Mouse (Mus musculus) CD4-positive, CD25-positive, alpha-beta regulatory T cell, adult 2 months (primary cell): ENCODE data around the gene Dnajb13.
"Not testable (repeated sequence)": the region's sequence is repeated elsewhere in the genome, so short reads cannot be mapped to it uniquely, and the experiment has no call there.

Experiments
- DNase-seq: peaks from one replicate; pipeline ENCODE4 v3.0.0-alpha.2; 2012; ENCODE audit warnings: low read depth, low spot score

Gene Dnajb13

DNA sequence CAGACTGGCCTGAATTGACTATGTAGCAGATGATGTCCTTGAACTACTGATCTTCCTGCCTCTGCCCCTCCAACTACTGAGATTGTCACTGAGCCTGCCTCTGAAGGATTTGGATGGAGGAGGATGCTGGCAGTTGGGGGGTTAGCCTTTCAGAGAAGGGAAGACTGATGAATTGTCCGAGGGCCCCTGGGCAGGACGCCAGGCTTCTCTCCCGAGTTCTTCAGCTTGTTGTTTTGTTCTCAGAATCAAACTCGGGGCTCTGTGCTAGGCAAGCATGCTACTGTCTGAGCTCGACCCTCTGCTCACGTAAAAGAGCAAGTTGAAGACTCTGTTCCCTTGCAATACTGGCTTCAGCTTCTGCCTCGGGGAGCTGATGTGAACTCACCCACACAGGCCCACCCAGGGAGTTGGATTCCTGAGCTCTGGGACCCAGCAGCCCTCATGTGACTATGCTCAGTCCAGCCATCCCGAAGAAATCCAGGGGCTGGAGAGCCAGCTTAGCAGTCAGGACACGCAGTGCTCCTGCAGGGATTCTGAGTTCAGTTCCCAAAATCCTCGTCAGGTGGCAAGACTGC, 26.2 kb downstream of the Dnajb13 start:
- DNase-seq: no peak

DNA sequence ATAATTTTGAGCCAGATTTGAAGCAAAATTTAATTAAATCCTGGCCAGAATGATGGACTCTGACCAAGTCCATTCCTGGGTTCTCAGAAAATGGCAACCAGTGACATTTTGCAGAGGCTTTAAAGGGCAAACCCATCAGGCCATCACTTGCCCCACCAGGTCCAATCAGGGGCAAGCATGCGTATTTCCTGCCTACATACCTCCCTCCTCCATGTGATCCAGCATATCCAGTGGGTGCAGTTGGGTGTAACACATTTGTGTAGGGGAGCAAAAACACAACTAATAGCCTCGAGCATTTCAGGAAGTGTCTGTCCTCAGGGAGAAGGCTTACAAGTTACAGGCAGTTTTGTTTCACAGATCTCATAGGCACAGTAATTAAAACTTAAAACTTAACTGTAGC, 27.5 kb downstream of the Dnajb13 start:
- DNase-seq: no peak

- no peak for DNase-seq
Measured at GRCm38 (mm10) chr7:100484493-100484892, 30.3 kb downstream of the Dnajb13 start.

DNA sequence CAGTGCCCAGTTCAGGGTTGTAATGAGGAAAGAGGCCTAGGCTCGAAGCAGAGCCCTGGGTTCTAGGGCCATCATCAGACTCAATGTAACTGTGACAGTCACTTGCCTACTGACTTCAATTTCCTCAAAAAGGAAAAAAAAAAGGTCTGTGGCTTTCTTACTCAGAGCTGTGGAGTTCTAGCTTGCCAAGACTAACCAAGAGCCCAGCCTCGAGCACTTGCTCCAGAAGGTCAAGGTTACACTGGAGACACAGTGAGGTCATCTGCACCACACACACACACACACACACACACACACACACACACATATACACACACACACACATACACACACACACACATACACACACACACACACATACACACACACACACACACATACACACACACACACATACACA, 32.7 kb downstream of the Dnajb13 start:
- not testable (repeated sequence) for DNase-seq

DNA sequence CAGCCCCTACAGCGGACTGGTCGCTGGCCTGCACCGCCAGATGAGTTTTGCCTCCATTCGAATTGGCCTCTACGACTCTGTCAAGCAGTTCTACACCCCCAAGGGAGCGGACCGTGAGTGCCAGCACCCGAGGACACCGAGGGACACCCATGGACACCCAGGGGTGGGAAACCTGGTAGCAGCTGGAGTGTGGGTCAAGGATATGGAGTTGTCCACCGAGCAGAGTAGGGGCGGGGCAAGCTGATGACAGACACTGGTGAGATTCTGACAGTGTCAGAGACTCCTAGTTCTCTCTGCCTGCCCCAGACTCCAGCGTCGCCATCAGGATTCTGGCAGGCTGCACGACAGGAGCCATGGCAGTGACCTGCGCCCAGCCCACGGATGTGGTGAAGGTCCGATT, 34.6 kb downstream of the Dnajb13 start:
- DNase-seq: no peak

- DNase-seq: no peak
Measured at GRCm38 (mm10) chr7:100479823-100480164, 35.0 kb downstream of the Dnajb13 start.

DNA sequence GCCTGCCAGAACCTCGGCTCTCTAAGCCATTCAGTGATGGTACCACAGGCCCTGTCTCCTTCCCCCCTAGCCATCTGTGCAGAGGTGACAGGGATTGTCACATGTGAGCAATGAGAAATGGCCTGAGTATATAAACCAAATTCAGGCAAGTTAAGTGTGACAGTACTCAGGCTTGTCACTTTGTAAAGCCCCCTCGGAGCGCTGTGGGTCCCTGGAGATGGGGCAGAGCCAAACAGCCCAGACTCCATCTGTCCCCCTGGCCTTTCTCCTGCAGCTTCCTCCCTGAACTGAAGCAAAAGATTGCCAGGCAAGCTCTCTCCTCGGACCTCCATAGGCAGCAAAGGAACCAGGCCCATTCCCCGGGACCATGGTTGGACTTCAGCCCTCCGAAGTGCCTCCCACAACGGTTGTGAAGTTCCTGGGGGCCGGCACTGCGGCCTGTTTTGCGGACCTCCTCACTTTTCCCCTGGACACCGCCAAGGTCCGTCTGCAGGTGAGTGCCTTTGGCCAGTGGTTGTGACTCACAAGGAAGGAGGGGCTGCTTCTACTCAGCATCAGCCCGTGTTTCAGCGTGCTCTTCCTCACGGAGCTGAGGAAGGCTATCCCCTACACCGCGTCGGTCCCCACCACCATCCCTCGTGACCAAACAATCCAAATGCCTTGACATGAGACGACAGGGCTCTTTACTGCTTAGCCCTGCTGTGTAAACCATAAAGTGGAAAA, 35.5 kb downstream of the Dnajb13 start:
- DNase-seq: no peak

GRCm38 (mm10) chr7:100474680-100475079, 40.1 kb downstream of the Dnajb13 start:
- DNase-seq: no peak

- DNase-seq: no peak
Measured at GRCm38 (mm10) chr7:100473846-100474454, 40.8 kb downstream of the Dnajb13 start.

DNA sequence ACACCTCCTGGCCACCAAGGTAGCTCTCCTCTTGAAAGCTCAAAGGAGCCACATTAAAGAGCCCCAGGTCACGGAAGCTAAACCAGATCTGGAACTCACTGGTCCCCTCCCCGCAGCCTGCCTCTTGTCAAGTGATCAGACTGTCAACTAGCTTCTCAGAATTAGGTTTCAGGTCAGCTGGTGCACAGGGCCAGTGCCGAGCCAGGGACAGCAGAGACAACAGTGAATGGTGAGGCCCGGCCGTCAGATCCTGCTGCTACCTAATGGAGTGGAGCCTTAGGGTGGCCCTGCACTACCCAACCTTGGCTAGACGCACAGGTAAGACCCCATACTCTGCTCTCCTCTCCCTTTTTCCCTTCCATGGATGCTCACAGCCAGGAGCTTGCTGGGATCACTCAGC, 42.0 kb downstream of the Dnajb13 start, which contains the start of gene Ucp3:
Gene Ucp3, plus strand, starts transcription at position 214 of the 400 bp plus-strand sequence.
- DNase-seq: no peak

GRCm38 (mm10) chr7:100471407-100471797, 43.4 kb downstream of the Dnajb13 start:
- no peak for DNase-seq

- no peak for DNase-seq
Measured at GRCm38 (mm10) chr7:100470796-100471406, 43.9 kb downstream of the Dnajb13 start.

DNA sequence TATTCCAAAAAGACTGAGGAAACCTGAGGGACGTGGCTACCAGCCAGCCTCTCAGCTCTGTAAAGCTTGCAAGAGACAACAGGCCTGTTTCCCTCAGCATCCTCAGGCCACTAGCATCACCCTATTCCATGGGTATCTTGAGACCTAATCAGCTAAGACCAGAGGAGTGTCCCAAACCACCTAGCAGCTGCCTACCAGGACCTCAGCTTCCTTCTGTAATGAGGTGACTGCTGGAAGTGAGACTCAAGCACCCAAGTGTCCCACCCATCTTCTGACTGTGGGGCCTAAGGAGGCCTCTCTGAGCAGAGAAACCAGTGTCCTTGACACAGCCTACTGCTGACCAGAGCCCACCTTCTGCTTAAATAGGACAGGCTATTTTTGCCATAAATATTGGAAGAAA, 45.3 kb downstream of the Dnajb13 start:
- no peak for DNase-seq

DNA sequence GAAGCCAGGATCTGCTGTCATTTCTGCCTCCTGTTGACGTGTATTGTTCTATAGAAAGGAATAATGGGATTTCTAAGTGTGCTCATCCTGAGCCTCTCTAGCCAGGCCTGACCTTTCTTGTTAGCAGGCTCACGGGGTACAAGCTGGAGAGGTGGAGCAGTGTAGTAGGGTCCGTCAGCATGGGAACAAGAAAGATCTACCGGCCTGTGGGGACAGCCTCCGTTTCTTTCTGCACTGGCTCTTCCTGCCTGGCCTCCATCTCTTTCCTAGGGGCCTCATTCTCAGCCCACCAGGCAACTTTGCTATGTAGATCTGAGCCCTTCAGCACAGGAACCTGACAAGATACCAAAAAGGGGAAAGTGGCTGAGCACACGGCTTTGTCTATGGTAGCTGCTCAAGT, 46.0 kb downstream of the Dnajb13 start:
- DNase-seq: no peak

DNA sequence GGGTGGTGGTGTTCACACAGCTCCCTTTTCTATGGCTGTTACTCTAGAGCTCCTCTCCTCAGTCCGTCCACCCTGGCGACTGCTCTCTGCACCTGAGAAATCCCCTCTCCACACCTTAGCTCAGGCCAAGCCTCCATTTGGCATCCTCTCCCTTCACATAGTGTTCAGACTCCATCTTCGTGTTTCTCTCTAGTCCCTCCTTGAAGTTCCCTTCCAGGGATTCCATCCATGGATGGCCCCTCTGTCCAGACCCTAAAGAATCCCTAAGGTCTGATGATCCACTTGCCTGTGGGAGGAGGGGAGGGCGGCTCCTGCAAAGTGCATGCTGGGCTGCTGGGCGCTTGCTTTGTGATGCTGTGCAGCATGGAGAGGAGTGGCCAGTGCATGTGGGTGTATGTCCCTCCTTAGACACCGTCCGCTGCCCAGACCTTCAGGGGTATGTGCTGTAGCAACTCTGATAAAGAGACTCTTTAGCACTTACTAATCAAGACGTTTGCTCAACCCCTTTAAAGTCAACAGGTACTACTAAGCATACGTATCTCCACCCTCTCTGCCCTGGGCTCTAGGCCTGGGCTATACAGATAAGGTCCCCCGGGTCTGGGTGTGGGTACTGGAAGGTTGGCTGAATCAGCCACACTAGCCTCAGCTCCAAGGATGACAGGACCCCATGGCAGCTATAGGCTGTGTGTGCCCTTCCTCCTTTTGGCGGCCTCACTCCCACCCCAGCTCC, 47.8 kb downstream of the Dnajb13 start:
- no peak for DNase-seq

- DNase-seq: no peak
Measured at GRCm38 (mm10) chr7:100465656-100466309, 49.0 kb downstream of the Dnajb13 start.

DNA sequence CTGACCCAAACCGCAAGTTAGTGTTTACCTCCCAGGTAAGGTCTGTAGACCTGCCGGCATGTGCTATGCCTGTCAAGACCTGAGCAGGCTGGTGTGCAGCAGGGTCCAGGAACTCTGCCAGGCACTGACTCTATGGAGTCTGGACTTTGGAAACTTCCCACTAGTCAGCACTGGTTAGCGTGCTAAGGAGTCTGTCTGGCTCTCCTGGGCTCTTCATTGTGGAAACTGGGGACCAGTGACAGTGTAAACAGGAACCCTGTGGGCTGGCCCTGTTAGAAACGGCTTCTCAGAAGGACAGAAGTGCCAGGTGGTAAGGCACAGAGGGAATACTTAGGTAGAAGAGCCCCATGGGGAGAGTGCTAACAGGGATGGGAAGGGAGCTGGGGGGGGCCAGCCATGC, 49.5 kb downstream of the Dnajb13 start:
- no peak for DNase-seq

GRCm38 (mm10) chr7:100464248-100464647, 50.5 kb downstream of the Dnajb13 start:
- no peak for DNase-seq

DNA sequence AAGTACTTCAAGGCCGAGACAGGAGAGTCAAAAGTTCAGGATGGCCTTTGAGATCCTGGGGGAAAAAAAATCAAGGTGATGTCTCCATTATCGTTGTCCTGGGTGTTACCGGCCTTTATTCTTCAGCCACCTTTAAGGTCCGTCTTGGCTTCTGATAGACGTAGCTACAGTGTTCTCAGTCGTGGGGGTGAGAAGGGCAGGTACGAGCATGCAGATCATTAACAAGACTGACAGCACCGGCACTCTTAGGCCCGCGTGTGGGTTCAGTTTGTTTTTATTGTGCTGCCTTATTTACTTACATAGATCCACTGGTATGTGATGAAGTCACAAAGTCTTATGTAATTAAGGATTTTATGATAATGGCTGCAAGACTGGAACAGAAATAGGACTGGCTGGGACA, 51.0 kb downstream of the Dnajb13 start:
- no peak for DNase-seq

- no peak for DNase-seq
Measured at GRCm38 (mm10) chr7:100463194-100463593, 51.6 kb downstream of the Dnajb13 start.

DNA sequence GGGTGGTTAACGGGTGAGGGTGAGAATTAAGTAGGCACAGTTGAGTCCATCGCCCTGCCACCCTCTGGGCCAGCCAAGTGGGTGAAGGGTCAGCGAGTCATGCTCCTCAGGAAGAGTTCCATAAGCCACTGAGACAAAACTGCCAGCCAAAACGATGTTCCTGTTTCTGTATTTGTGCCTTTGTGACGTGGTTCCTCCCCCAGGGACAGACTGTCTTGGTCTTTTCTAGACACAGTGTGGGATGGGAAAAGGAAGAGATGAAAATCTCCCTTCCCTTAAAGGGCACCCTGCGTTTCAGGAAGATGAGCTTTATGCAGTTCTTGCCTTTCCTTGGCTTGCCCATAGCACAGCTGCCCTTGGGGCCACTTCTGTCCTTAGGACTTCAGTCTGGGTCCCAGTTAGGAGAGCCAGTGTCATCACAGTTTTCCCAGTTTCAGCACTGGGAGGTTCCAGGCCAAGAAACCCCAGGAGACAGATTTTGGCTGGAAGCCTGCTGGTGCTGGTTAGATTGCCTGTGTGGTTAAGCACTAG, 53.1 kb downstream of the Dnajb13 start:
- DNase-seq: no peak
